Mouse (Mus musculus): ENCODE data around the gene Foxd2. TPM values are rescaled to one million over a fixed set of nuclear protein-coding genes. Genes with fewer than 3 reads are reported as not detected.

Foxd2 gene
- polyA plus RNA-seq, 1 experiment from 2014 or later, result 0.05 TPM

GRCm38 (mm10) chr4:114858426-114858825, 50.2 kb downstream of the Foxd2 start:
- no peak for DNase-seq (ENCODE audit: low spot score)

Other genes starting within 250 kb of the Foxd2 start
- gene Gm12830, start 87.2 kb downstream of the Foxd2 start, polyA plus RNA-seq (2015; fragmentation: Nextera tagmentation; extraction: Ambion mirVana), result not detected in 2 replicates
- gene Foxe3, start 17.1 kb upstream of the Foxd2 start, polyA plus RNA-seq (2015; fragmentation: Nextera tagmentation; extraction: Ambion mirVana), result not detected in 2 replicates
- 120 and 126 TPM in 2 replicates for gene Cmpk1, start 78.4 kb upstream of the Foxd2 start, polyA plus RNA-seq (2015; fragmentation: Nextera tagmentation; extraction: Ambion mirVana)
- gene Stil, start 91.3 kb upstream of the Foxd2 start, polyA plus RNA-seq (2015; fragmentation: Nextera tagmentation; extraction: Ambion mirVana), result 10.2 and 10.9 TPM in 2 replicates
- gene Tal1, start 147.6 kb upstream of the Foxd2 start, polyA plus RNA-seq (2015; fragmentation: Nextera tagmentation; extraction: Ambion mirVana), result 0.08 and 0.13 TPM in 2 replicates
- gene Pdzk1ip1, start 179.8 kb upstream of the Foxd2 start, polyA plus RNA-seq (2015; fragmentation: Nextera tagmentation; extraction: Ambion mirVana), result 2.8 and 3.5 TPM in 2 replicates
- not detected in 2 replicates for gene Cyp4x1, start 225.4 kb upstream of the Foxd2 start, polyA plus RNA-seq (2015; fragmentation: Nextera tagmentation; extraction: Ambion mirVana)